Mouse (Mus musculus) bone marrow macrophage, adult 2 months (primary cell): ENCODE measurements around the gene Slc17a3.

Experiments
- CTCF ChIP-seq: IDR thresholded peaks from 2 replicates; pipeline ENCODE4 v1.5.1; 2012; ENCODE audit warnings: low read depth, mild to moderate bottlenecking, low read length, moderate library complexity
- POLR2A ChIP-seq: IDR thresholded peaks from 2 replicates; pipeline ENCODE4 v1.6.1; 2012; ENCODE audit warnings: mild to moderate bottlenecking, low read depth, low read length, borderline replicate concordance

DNA sequence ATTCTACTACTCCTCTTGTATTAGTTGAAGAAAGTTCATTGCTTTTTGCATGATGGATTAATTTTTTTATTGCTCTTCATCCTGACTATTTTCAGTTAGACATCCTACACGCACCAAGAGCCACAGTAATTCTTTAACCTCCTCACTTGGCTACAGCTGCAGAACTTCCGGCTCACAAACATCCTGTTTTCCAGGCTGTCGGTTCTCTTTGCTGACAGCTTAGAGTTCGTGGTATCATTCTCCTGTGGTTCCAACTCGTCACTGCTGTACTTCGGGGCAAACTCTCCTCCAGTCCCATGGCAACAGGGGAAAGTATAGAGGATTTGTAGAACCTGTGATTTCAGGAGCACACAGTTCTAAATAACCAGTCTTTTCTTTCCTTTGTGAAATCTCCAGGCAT lies 59.0 kb downstream of the Slc17a3 start:
- TF ChIP-seq POLR2A, result no peak
- TF ChIP-seq CTCF, result no peak
